Mouse (Mus musculus): ENCODE measurements at regions not wholly inside any gene's neighbourhood (a gene's known extent, or its start where the extent isn't known, plus 50 kb on each side); places are given as distances from the start of the nearest gene placed in this dataset.

DNA sequence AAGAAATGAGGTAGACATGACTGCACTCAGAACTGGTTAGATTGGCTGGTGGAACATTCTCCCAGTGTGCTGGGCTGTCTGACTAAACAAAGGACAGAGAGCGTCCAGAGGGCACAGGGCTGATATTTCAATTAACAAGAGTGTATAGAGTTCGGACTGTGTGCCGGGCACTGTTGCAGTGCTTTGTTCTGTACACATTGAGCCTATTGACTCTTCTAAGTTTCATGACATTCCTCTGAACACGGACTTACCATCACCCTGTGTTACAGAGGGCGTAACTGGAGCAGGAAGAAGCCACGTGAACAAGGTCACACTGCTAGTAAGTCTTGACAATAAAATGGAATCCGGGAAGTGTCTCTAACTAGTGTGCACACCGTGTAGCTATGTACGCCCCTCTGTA, 92.1 kb upstream of the Barx2 start:
- DNase-seq (ENCODE audit: low read depth): no peak

DNA sequence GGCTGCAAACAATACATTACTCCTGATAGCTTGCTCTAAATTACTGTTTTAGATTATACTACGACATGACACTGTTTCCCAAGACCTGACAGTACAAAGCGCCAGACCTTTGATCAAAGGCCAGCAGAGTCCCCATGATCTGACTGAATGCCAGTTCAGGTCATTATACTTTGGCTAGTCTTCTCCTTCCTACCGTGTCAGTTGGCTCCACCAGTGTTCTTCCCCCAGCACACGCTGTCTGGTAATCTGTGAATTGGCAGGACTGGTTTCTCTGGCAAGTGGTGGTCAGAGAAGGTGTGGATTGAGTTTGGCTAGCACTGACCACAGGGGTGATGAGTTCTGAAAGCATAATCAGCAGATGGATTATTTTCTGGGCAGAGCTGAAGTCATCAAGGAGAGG, 93.1 kb upstream of the Barx2 start:
- DNase-seq (ENCODE audit: low read depth): no peak

DNA sequence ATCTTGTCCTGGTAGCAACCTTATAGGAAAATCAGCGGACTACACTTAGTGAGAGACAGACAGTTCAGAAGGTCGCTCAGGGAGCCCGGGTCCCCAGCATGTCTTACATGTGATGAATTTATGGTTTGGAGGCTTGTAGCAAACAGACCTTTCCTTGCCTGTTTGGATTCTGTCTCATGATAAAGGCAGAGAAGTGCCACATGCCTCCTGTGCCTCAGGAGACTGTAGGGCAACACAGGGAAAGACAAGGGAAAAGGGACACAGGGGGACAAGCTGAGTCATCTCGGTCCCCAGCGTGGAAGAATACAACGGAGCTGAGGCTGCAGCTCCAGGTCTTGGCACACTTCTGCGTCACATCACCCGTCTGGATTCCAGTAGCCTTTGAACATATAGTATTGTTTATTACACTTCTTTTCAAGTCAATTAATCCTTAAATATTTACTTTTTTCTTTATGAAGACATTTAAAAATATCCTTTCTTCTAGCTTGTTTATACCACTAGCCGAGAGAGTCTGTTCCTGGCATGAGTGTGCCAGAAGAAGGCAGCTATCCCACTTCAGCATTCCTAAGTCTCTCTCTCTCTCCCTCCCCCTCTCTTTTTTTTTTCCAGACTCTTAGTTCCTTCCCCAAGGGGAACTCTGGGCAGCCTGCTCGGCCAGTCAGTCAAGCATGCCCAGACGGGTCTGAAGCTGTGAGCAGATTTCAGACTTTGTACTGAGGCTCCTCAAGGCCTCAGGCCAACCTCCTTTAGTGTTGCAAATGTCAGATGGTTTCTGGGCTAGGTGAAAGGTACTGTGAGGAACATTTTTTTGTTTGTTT, 97.9 kb upstream of the Barx2 start:
- DNase-seq (ENCODE audit: low read depth): peak; percentile 67

DNA sequence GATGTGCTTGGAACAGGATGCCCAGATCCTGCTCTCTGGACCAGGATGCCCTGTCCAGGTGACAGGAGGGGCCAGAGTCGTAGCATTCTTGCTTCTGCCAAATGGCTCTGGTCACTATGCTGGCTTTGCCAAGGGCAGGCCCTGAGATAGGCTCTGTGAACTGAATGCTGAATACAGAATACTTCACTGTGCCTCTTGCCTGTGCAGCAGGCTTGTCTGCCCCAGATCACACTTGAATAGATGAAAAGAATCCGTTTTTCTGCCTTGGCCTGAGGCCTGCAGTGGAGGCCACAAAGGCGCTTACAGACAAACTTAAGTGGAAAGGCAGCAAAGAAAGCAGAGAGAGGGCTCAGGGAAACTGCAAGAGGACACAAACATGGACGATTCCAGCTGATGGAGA, 99.7 kb upstream of the Arhgap32 start:
- DNase-seq (ENCODE audit: low read depth): no peak

DNA sequence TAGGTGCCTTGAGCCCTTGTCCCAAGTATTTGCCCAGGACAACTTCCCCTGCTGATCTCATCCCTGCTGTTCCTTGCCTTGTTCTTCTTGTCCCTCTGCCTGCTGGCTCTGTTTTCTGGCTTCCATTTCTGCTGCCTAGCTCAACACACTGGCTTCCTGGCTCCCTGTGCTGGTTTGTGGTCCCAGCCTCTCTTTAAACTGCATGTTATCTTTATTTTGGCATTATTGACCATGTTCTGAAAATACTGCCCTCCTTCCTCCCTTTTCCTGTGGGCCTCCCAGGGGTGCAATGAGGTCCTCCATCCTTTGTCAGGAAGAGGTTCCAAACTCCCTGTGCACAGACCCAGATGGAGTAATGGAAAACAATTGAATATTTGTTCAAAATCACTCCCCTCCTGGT, 97.9 kb upstream of the Arhgap32 start:
- no peak for DNase-seq (ENCODE audit: low read depth)

DNA sequence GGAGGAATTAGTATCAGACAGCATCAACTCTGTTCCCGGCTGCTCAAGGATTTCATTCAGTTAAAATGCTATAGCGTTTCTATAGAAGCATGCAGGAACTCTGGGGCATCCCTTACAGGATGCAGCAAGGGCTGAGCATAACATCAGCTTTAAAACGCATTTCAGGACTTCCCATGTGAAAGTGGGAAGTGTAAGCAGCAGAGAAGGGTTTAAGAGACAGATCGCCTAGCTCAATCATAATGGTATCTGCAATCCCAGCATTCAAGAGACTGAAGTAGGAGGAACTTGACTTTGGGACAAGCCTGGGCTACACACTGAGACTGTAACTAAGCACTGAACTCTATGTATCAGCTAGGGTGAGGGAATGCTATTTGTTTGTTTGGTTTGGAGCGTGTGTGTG, 96.2 kb upstream of the Arhgap32 start:
- no peak for DNase-seq (ENCODE audit: low read depth)

DNA sequence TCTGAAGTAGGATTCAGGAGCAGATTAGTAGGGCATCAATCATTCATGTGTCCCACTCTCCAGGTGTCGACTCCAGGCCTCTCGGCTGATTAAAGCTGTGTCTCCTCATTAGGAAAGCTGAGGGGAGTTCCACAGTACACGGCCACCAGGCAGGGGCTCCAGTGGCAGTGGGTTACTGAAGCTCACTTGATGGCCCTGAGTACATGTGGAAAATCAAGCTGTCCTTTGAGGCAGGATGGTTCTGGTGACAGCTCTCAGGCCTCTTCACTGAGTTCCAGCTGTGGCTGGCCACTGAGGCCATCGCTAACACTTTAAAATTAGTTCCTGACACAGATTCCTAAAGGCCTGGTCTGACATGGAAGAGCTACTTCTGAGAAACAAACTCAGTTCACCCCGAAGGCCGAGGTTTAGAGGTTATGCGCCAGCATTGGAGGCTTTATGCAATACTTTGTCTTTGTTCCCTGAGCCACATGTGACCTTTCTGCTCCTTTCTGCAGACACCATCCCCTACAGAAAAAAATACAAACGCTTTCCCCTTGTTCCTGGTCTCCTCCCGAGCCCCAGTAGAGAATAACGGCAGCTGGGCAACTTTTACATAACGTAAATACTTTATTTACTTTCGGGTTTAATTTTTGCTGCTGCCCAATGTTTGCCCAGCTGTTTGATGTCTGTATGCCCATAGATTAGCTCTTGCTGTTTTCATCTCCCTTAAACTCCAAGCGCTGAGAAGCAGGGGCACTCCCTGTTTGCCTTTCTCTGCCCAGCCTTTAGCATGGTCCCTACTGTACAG, 94.8 kb upstream of the Arhgap32 start:
- DNase-seq (ENCODE audit: low read depth): no peak

DNA sequence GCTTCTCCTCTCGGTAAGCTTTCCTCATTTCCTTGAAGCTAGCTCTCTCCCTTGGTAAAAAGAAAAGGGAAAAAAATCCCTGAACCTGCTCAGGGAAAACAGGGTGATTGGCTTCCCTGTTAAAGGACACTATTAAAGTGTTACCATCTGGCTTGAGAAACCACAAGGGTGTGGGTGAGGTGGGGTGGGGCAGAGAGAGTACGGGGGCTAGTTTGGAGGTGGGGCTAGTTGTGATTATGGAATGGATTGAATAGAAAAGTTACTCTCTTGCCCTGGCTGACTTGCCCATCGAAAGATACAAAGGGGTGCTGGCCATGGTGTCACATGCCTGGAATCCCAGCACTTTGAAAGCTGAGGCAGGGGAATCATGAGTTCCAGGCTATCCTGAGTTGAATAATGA, 94.2 kb upstream of the Arhgap32 start:
- DNase-seq (ENCODE audit: low read depth): peak; percentile 17

DNA sequence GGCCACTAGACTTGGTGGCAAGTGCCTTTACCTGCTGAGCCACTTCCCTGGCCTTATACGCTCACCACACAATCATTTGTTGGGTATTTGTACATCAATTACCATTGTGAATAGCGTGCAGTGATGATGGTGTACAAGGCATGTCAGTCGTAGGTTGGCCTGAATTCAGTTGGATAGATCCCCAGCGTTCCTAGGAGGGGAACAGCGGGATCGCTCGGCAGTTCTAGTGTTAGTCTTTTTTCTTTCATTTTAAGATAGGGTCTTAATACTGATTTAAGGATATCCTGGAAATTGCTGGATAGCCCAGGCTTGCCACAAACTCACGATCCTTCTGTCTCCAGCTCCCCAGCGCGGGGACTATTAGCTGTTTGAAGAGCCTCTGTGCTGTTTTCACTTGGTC, 92.9 kb upstream of the Arhgap32 start:
- no peak for DNase-seq (ENCODE audit: low read depth)

DNA sequence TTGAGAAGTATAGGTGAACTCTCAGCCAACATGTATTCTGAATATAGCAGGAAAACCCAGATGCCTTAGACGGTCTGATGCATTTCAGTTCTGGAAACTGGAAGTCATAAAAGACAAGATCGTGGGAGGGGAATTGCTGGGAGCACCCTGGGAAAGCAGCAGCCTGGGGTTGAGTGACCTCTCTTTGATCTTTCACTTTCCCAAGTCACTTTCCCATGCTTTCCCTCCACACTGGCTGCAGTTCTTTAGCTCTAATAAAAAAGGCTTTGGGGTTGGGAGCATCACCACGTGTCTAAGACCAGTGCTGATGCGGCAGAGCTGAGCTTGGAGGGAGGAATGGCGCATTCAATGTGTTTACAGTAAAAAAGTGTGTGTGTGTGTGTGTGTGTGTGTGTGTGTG, 91.2 kb upstream of the Arhgap32 start:
- no peak for DNase-seq (ENCODE audit: low read depth)

DNA sequence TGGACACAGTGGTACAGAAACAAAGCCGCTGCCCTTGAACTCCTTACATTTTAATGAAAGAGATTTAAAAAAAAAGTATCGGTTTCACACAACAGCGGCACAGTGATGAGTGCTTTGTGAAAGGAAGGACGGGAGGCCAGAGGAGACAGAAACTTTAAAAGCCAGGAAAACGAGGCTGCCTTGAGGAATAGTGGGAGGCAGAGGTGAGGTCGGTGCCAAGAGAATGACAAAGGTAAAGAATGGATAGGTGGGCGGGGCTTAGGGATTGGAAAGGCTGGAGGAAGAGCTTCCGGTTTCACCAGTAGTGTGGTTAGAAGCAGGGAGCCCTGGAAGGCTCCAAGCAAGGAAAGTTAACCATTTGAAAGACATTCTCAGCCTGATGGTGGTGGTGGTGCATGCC, 88.0 kb upstream of the Arhgap32 start:
- peak; percentile 30 for DNase-seq (ENCODE audit: low read depth)

DNA sequence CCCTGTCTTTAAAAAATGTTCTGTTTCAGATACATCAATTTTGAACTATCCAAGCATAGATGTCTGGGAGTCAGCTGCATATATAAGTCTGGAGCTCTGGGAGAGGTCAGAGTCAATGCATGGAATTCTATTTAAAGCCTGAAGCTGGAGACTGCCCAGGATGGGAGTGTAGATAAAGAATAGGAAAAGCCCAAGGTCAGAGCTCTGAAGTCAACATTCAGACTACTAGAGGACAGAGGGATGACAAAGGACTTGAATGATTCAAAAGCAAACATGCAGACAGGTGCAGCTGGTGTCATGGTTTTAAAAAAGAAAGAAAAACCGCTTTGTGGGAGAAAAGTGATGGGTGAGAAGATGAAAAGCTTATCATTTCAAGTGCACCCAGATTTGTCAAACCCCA, 86.9 kb upstream of the Arhgap32 start:
- DNase-seq (ENCODE audit: low read depth): no peak

DNA sequence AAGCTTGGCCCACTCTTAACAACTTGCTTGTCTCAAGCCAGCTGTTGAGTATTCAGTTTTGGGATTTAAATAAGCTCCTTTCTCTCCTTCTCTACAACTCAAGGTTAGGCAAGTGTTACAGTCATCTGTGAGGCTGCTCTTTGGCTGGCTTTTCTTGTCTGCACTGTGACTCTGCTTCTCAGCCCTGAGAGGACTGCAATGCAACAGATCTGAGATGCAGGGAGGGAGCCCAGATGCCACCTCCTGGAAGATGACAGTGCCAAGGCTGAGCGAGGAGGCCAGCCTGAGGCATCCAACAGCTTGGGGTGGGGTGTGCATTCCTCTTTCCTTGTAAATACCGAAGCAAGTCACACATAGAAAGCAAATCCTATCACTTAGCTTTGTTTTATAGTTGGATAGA, 86.2 kb upstream of the Arhgap32 start:
- DNase-seq (ENCODE audit: low read depth): no peak

DNA sequence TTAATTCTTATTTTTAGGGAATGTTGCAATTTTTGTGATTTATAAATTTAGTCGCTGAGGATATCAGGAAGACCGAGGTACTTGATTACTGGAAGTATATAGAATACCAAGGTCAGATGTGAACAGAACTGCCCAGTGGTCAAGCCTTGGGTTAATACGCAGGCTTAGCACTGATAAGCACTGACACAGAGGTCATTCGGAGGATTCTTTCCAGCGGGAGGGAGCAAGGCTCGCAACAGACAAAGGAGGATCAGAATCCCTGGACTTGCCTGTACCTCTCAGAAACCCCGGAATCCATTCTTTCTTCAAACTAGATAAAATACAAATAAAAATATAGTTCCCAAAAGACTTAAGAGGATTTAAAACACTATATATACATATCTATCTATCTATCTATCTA, 85.7 kb upstream of the Arhgap32 start:
- DNase-seq (ENCODE audit: low read depth): no peak

DNA sequence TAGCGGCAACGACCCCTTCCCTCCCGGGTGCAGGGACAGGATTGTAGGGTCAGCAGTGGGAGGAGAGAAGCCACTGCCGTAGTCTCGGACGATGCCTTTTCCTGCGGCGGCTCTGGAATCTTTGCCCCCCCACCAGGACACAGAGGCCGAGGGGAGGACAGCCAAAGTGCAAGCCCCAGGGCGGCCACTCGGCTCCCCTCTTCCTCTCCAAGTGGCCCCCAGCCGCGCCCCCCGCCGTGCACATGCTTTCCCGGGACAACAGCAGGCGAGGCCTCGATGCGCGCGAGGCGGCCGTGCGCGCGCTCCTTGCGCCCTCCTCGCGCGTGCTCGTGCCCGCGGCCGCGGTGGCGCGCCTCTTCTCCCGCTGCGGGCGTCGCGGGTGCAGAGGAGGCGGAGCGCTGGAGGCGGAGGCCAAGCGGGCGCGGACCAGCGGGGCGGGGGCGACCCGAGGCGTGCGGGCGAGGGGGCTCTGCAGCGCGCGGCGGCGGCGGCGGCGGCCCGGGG, 83.9 kb upstream of the Arhgap32 start:
- peak; percentile 93 for DNase-seq (ENCODE audit: low read depth)

DNA sequence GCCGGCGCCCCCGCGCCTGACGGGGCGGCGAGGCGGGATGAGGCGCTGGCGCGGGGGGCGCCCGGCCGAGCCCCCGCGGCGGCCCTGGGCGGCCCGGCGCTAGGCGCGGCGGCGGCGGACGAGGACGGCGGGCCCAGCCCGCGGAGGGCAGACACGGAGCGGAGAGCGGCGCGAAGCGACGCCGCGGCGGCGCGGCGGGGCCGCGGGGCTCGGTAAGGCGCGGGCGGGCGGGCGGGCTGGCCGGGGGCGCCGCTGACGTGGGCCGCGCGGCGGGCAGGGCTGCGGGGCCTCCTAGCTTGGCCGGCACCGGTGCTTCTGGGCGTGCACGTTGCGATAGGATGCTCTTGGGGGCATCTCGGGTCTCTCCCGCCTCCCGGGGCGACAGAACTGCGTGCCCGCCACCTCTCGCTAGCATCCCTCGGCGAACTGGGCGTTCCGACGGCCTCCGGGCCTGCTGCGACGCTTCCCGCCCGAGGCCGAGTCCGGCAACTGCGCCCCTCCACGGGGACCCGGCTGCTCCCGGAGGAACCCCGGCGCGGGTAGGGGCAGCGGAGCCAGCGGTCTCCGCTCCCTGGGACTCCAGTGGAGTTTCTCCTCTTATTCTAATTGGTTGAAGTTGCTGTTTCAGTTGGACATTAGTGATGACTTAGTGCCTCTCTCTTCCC, 83.3 kb upstream of the Arhgap32 start:
- peak; percentile 54 for DNase-seq (ENCODE audit: low read depth)

DNA sequence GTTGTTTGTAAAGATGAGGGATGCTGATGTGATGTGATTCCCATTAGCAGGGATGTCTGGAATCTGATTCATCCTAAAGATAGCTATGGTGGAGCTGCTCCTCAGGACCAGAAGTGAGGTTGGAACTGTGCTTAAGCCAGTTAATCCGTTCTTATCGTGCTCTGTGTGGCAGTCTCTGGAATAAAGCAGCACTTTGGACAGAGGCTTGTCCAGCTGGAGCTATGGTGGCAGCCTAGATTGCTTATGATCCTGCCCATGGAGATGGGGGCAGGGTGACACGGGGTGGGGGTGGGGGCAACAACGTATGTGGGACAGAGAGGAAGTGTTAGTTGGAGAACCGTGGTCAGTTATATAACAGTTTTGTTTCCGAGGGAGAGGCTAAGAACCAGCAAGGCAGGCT, 82.0 kb upstream of the Arhgap32 start:
- DNase-seq (ENCODE audit: low read depth): peak; percentile 50

DNA sequence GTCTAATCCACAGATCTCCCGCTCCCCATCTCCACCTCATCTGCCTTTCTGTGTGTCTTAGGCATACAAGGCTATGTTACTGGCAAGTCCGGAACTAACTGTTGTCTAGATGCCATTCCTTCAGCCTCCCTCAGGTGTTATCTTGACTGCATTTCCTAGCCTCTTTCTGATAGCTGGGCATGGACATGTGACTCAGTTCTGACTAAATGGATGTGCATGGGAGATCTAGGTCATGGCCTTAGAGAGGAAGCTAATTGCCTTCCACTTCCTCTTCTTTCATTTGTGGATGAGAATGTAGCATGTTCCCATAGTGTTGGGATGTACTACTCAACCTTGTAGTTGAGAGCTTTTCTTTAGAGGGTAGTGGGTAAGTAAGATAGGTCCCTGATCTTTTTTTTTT, 75.9 kb upstream of the Arhgap32 start:
- DNase-seq (ENCODE audit: low read depth): no peak

DNA sequence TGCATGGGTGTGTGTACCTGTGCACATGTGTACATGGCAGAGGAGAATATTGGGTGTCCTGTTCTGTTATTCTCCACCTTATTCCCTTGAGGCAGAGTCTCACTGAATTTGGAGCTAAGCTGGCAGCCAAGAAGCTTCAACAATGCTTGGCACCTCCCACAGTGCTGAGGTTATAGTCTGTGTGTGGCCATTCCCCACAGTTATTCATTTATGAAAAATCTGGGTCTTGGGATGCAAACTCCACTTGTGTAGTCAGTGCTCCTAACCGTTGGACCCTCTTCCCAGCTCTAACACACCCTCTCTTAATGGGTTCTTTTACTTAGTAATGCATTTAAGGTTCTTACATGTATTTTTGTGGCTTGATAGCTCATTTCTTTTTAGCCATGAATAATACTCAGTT, 72.6 kb upstream of the Arhgap32 start:
- no peak for DNase-seq (ENCODE audit: low read depth)

DNA sequence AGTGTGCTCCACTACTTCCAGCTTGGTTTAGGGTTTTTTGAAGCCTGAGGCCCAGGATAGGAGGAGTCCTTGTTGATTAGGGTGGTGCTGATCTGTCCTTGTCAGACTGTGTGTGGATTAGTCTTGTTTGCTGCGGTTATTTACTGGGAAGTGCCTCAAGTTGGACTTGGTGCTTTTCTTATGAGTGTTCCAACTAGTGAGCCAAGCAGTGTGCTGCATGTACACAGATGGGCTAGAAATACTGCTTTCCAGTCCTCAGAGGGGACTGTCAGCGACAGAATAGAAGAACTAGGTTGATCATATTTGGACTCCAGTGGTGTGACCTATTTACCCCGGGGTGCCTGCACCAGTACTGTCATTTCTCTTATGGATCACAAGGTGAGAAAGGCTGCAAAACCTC, 69.1 kb upstream of the Arhgap32 start:
- no peak for DNase-seq (ENCODE audit: low read depth)

DNA sequence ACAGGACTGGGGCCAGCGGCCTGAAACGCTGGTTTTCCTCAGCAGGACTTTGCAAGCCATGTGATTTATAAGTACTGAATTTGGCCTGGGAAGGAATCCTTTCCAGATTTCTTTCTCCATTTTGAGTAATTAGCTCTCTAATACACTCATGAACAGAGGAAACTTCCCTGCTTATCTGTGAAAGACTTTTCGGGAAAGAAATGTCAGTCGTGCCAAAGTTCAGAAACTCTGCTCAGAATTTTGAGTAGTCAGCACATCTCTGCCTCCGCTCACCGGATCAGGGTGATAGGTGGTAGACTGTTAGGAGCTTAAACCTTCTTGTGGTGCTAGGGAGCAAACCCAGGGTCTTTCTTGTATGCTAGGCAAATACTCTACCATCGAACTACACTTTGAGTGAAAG, 67.0 kb upstream of the Arhgap32 start:
- no peak for DNase-seq (ENCODE audit: low read depth)

DNA sequence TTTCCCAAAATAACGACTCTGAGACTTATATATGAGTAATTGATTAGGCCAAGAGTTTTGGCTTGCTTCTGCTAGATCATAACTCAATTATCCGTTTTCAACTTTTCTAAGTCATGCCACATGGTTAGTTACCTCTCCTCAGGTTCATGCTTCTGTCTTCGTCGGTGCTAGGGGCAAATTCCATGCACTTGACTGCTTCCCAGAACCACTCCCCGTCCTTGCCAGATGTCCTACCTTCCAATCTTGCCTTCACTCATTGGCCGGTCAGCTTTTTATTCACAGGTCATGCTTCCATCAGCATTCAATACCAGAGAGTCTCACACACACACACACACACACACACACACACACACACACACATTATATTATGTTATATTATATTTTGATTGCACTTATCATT, 66.4 kb upstream of the Arhgap32 start:
- DNase-seq (ENCODE audit: low read depth): no peak
